Mouse (Mus musculus) ES-E14 (cell line): ENCODE measurements at regions not wholly inside any gene's neighbourhood (a gene's known extent, or its start where the extent isn't known, plus 50 kb on each side); places are given as distances from the start of the nearest gene placed in this dataset.
A peak's percentile ranks its signal among the peaks of the same experiment; 100 is the strongest.

Source experiments
- DNase-seq: peaks from one replicate; pipeline ENCODE4 v3.0.0-alpha.2; 2013; ENCODE audit warnings: low read depth, low spot score
- H3K27ac ChIP-seq: 2 replicates; pipeline ENCODE4 v1.5.1; 2012; ENCODE audit warnings: low read depth, mild to moderate bottlenecking, low read length, moderate library complexity, mixed read lengths; ENCODE audit not compliant: poor library complexity, insufficient read depth, severe bottlenecking
- H3K36me3 ChIP-seq: 2 replicates; pipeline ENCODE4 v1.6.1; 2012; ENCODE audit warnings: mild to moderate bottlenecking, low read length, moderate library complexity, mixed read lengths; ENCODE audit not compliant: control insufficient read depth, poor library complexity, insufficient read depth, severe bottlenecking
- H3K4me1 ChIP-seq, 2 experiments: fragments of 150-350 bp in 1 of 2; sonication (generic) in 1 of 2; 2 replicates each; pipeline ENCODE4 v1.6.1; 2012; ENCODE audit warnings: low read length in 2 of 2, mild to moderate bottlenecking in 1 of 2, mixed read lengths in 1 of 2; ENCODE audit not compliant: control insufficient read depth in 2 of 2, insufficient read depth in 2 of 2, poor library complexity in 1 of 2
- H3K4me3 ChIP-seq, 2 experiments: fragments of 150-350 bp in 1 of 2; sonication (generic) in 1 of 2; 2 replicates each; pipeline ENCODE4 v1.5.1; 2012; ENCODE audit warnings: low read length in 2 of 2, low read depth in 1 of 2, mild to moderate bottlenecking in 1 of 2, mixed read lengths in 1 of 2; ENCODE audit not compliant: insufficient read depth in 1 of 2, poor library complexity in 1 of 2, severe bottlenecking in 1 of 2
- H3K9ac ChIP-seq: 2 replicates; pipeline ENCODE4 v1.6.1; 2012; ENCODE audit warnings: low read depth, mild to moderate bottlenecking, low read length, mixed read lengths; ENCODE audit not compliant: poor library complexity, insufficient read depth, severe bottlenecking
- H3K9me3 ChIP-seq: fragments of 150-350 bp; sonication (generic); 2 replicates; pipeline ENCODE4 v1.6.1; 2012; ENCODE audit warnings: low read depth, mild to moderate bottlenecking, low read length; ENCODE audit not compliant: control insufficient read depth, insufficient read depth
- CHD2 ChIP-seq: IDR thresholded peaks from 2 replicates; pipeline ENCODE4 v1.6.1; 2014; ENCODE audit warnings: mild to moderate bottlenecking, low read depth, low read length, inconsistent platforms
- HCFC1 ChIP-seq: IDR thresholded peaks from 2 replicates; pipeline ENCODE4 v1.6.1; 2012; ENCODE audit warnings: low read length, inconsistent platforms, borderline replicate concordance; ENCODE audit not compliant: insufficient read depth
- MAFK ChIP-seq: IDR thresholded peaks from 2 replicates; pipeline ENCODE4 v1.6.1; 2014; ENCODE audit warnings: mild to moderate bottlenecking, low read depth, low read length, inconsistent platforms; ENCODE audit not compliant: insufficient read depth
- ZC3H11A ChIP-seq: IDR thresholded peaks from 2 replicates; pipeline ENCODE4 v1.6.1; 2012; ENCODE audit warnings: low read depth, mild to moderate bottlenecking, inconsistent platforms, low read length, borderline replicate concordance
- ZNF384 ChIP-seq: IDR thresholded peaks from 2 replicates; pipeline ENCODE4 v1.6.1; 2012; ENCODE audit warnings: low read depth, low read length, inconsistent platforms
- in situ Hi-C, 2 experiments: fragments of 600-800 bp; cut with MboI; formaldehyde crosslinking; loops; one replicate each; pipeline ENCODE4 v1.15.1; 2025; ENCODE audit warnings: low sequenced_read_pairs in 2 of 2, inconsistent platforms in 1 of 2; ENCODE audit not compliant: unreplicated experiment in 2 of 2

DNA sequence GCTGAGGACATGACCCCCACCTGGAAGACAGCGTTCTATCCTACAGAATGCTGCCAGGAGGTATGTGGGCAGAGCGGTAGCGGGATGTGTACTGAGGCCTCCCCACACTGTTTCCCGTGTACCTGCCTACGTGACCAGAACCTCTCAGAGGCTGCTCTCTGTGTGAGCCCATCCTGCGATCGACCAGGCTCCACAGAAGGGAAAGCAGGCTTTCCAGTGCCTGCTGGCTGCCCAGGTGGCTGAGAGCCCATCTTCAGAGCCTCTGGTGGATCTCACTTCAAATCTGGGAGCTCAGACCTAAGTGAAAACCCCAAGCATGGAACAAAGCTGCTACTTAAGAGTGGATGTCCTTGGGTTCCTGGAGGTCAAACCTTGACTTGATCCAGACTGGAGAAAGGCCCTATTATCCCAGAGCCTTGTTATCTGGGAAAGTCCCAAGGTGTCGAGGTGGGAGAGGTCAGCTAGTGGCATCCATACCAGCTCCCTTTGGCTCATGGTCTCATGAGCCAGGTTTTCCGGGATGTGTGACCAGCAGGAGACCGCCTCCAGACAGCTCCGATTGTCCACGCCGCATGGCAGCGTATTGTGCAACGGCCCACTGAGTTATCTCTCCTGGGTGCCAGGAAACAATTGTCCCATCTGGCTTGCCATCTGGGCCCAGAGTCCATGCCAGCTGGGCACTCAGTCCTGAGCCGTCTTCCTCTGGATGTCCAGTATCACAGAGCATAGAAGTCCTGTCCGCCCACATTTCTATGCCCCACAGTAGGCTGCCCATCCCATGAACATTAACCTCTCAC, 303.5 kb upstream of the Dio3 start:
- peaks cover 0 to 3% of the 10 kb centered on the region in 2 experiments; a peak in 1 of 4 replicates for H3K4me1 ChIP-seq
- no peak overlapping the region for H3K9ac ChIP-seq
- TF ChIP-seq HCFC1 (no peak), ZNF384 (no peak), MAFK (no peak), ZC3H11A (no peak), CHD2 (no peak)
- H3K36me3 ChIP-seq = no peaks in the 10 kb centered on the region
- in situ Hi-C loops = no loop called here
- H3K9me3 ChIP-seq = no peaks in the 10 kb centered on the region
- H3K4me3 ChIP-seq = no peak overlapping the region
- DNase-seq = no peak
- no peak overlapping the region for H3K27ac ChIP-seq

DNA sequence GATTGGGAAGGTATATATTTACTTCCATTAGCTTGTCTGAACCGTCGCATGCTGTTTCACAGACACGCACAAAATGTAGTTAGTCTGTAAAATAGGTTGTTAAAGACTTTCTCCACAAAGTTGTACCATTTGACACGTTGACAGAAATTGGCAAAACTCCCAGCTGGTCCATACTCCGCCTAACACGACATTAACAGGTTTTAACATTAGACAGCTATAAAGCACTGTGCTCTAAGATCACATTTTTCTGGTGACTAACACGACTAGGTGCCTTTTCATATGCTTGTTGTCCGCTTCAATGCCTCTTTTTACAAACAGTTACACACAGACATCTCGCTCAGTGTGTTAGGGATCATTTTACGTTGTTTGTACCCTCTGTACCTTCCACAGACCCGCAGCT, 294.2 kb upstream of the Dio3 start:
- in situ Hi-C loops = no loop called here
- Histone ChIP-seq H3K9ac (no peak overlapping the region), H3K4me1 (no peaks in the 10 kb centered on the region), H3K36me3 (no peaks in the 10 kb centered on the region), H3K4me3 (no peak overlapping the region), H3K27ac (no peak overlapping the region), H3K9me3 (no peaks in the 10 kb centered on the region)
- TF ChIP-seq MAFK (no peak), ZNF384 (no peak), CHD2 (no peak), ZC3H11A (no peak), HCFC1 (no peak)
- DNase-seq = no peak

DNA sequence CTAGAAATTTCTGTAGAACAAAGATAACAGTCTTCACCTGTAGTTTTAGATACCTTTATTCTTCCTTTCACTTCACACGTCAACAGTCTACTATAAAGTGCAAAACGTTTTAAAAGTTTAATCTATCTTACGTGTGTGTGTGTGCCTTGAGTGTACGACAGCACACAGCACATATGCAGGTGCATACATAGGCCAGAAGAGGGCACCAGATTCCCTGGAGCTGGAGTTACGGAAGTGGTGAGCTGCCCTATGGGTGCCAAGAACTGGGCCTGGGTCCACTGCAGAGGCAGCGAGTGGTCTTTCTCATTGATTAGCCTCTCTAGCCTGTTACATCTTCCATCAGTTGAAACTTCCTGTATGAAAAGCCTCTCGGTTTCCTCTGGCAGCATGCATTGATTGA, 285.5 kb upstream of the Dio3 start:
- TF ChIP-seq CHD2 = no peak
- TF ChIP-seq ZC3H11A = 0 out of 2 replicates have a peak, but pooled peaks have one; percentile 5
- no peaks in the 10 kb centered on the region for H3K9me3 ChIP-seq
- H3K9ac ChIP-seq = no peak overlapping the region
- no peaks in the 10 kb centered on the region for H3K4me1 ChIP-seq
- no peaks in the 10 kb centered on the region for H3K36me3 ChIP-seq
- no peak overlapping the region for H3K4me3 ChIP-seq
- in situ Hi-C loops = no loop called here
- no peak overlapping the region for H3K27ac ChIP-seq
- peak; percentile 16 for DNase-seq

GRCm38 (mm10) chr12:110002717-110003116, 276.2 kb upstream of the Dio3 start:
- TF ChIP-seq ZC3H11A (no peak), HCFC1 (no peak), CHD2 (no peak), MAFK (no peak), ZNF384 (no peak)
- no peak overlapping the region for H3K4me3 ChIP-seq
- DNase-seq = no peak
- no peaks in the 10 kb centered on the region for H3K9me3 ChIP-seq
- in situ Hi-C loops = loop anchor here in 1 of 2 experiments (10.0 kb wide), 1 partner anchor 372 kb away; no protein-coding TSS in a partner anchor
- H3K27ac ChIP-seq = no peak overlapping the region
- no peaks in the 10 kb centered on the region for H3K36me3 ChIP-seq
- no peak overlapping the region for H3K9ac ChIP-seq
- no peaks in the 10 kb centered on the region for H3K4me1 ChIP-seq

- no peak overlapping the region for H3K4me3 ChIP-seq
- no peak for DNase-seq
- TF ChIP-seq HCFC1 (no peak), ZNF384 (no peak), MAFK (no peak), CHD2 (no peak), ZC3H11A (peak; percentile 45)
Observed at GRCm38 (mm10) chr12:110009136-110009535, 269.7 kb upstream of the Dio3 start.

More at GRCm38 (mm10) chr12:110009136-110009535, 269.7 kb upstream of the Dio3 start:
- H3K9ac ChIP-seq = no peak overlapping the region
- no peaks in the 10 kb centered on the region for H3K36me3 ChIP-seq
- H3K9me3 ChIP-seq = no peaks in the 10 kb centered on the region
- H3K4me1 ChIP-seq = no peaks in the 10 kb centered on the region
- in situ Hi-C loops = loop anchor here in 1 of 2 experiments (10.0 kb wide), 1 partner anchor 366 kb away; no protein-coding TSS in a partner anchor
- H3K27ac ChIP-seq = no peak overlapping the region; the same call in 1 of the 2 replicates
